Mouse (Mus musculus): Measurements from ENCODE around the gene Camk2d.
A peak's percentile ranks its signal among the peaks of the same experiment; 100 is the strongest.

Camk2d gene

DNA sequence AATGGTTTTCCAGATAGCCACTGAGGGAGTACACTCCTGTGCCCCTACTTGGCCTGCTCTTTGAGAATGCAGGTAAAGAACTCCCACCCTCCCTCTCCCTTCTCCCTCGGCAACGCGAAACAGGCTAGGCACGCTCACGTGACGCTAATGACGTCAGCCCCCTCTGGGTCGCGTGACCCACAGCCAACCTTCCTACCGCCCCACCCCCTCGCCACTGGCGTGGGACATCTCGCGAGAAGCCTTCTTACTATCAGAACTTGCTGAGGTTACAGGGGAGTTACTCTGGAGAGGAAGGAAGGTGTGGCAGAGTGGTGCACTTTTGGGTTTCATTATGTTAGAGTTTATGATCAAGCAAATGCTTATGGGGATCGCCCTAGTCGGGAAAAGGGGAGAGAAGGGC is at the start of gene Camk2d:
Camk2d (plus strand) TSS at position 217 of the 400 bp plus-strand sequence.
- DNase-seq (ENCODE audit: low read depth, low spot score) = peak; percentile 92

DNA sequence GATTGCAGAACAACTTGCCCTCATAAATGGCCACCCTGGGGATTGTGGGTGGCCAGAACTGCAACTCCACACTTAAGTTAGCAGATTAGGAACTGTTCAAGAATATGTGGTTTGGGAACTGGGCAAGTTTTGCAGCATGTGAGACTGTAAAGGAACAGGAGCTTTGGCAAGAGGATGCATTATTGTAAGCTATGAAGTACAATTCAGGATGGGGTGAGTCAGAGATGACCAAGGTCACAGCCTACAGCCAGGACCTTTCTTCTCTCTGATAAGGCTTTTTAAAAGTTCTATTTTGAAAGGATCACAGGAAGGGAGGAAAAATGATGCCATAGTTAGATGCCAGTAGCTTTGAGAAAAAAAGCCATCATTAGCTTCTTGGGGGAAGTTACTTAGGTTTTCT is 48.2 kb upstream of the Camk2d start:
- no peak for DNase-seq (ENCODE audit: low read depth, low spot score)

DNA sequence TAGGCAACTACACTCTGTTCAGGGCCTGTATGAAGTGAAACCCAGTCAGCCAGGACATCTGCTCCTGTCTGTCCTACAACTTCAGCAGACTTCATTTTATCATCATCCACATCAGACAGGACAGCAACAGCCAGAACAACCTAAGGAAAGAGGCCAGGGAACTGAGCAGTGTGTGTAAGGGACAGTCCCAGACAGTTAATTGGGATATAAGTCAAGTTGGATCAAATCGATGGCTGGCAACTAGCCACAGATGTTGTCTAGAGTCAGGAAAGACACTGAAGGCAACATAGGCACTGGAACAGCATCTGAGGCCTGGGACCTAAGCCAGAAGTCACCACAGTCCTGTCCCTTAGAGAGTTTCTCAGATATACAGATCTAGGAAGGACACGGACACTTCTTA is 32.5 kb upstream of the Camk2d start:
- no peak for DNase-seq (ENCODE audit: low read depth, low spot score)

DNA sequence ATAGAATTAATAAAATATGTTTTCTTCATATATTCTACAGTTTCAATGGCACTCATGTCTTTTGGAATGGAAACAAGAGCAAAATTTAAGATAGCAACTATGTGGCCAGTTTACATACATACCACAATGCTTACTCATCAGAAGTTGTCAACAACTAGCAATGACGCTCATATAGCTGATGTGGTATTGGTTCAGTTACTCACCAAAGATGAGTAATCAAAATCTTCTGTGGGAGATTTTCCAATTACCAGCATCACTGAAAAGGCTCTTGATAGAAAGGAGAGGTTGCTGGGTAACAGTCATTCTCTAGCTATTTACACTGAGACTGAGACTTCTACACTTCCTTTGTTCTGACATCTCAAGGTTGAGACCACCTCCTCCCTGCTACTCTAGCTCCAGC is 25.5 kb upstream of the Camk2d start:
- no peak for DNase-seq (ENCODE audit: low read depth, low spot score)

GRCm38 (mm10) chr3:126572915-126573314 is 23.2 kb upstream of the Camk2d start:
- no peak for DNase-seq (ENCODE audit: low read depth, low spot score)

GRCm38 (mm10) chr3:126575927-126576326 is 20.2 kb upstream of the Camk2d start:
- peak; percentile 14 for DNase-seq (ENCODE audit: low read depth, low spot score)

GRCm38 (mm10) chr3:126586134-126586533 is 10.0 kb upstream of the Camk2d start:
- DNase-seq (ENCODE audit: low read depth, low spot score) = no peak

- no peak for DNase-seq (ENCODE audit: low read depth, low spot score)
These were observed 8.6 kb upstream of the Camk2d start for GRCm38 (mm10) chr3:126587477-126587876.

- DNase-seq (ENCODE audit: low read depth, low spot score) = no peak
These were observed 6.5 kb upstream of the Camk2d start for GRCm38 (mm10) chr3:126589556-126589955.

- no peak for DNase-seq (ENCODE audit: low read depth, low spot score)
These were observed 646 bp upstream of the Camk2d start for GRCm38 (mm10) chr3:126595456-126595855.

- DNase-seq (ENCODE audit: low read depth, low spot score) = peak; percentile 77
These were observed 524 bp downstream of the Camk2d start for GRCm38 (mm10) chr3:126596491-126597160.

DNA sequence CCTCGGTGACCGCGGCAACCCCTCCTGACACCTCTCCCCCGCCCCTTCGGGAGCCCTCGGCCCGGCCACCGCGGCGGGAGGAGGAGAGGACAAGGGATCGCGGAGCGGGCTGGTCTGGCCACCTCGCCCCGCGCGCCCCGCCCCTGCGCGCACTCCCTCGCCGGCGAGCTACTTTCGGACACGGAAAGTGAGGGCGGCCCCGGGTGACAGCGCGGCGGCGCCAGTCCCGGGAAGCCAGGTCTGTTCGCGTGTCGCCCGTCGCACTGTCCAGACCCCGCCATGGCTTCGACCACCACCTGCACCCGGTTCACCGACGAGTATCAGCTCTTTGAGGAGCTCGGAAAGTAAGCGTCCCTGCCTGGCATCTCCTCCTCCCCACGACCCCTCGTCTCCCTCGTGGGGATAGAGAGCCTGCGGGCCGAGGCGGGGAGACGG is 1.1 kb downstream of the Camk2d start:
- peak; percentile 73 for DNase-seq (ENCODE audit: low read depth, low spot score)

DNA sequence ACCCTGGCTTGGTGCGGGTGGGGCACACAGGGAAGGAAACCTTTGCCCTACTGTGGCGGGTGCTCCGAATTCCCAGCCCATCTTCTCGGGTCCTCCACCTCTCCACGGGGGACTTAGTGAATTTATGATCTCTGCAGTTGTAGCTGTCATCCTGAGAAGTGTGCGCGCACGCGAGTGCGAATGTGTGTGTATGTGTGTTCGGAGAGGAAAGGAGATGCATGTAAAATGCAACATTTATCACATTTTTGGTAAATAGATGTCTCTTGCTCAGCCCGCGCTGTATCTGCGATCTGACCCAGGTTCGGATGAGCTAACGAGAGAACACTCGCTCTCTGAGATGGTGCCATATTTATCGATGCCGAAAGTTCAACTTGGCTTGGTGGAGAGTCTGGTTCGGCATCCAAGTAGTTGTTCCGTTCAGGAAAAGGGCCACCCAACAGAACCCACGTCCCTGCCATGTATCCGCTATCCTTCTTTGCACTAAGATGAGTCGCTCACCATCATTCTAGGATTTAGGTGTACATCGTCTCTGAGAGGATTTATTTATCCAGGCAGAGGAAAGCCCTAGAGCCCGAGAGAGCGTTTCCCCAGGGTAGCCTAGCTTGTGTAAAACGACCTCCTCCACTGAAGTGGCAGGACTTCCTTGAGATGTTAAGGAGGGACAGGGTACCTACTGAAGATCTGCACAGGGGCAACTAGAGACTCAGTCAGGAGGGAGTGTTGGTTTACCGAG is 1.7 kb downstream of the Camk2d start:
- DNase-seq (ENCODE audit: low read depth, low spot score) = peak; percentile 20

GRCm38 (mm10) chr3:126598329-126598676 is 2.2 kb downstream of the Camk2d start:
- no peak for DNase-seq (ENCODE audit: low read depth, low spot score)

GRCm38 (mm10) chr3:126598881-126599280 is 2.8 kb downstream of the Camk2d start:
- DNase-seq (ENCODE audit: low read depth, low spot score) = no peak

GRCm38 (mm10) chr3:126599335-126599734 is 3.2 kb downstream of the Camk2d start:
- DNase-seq (ENCODE audit: low read depth, low spot score) = no peak

DNA sequence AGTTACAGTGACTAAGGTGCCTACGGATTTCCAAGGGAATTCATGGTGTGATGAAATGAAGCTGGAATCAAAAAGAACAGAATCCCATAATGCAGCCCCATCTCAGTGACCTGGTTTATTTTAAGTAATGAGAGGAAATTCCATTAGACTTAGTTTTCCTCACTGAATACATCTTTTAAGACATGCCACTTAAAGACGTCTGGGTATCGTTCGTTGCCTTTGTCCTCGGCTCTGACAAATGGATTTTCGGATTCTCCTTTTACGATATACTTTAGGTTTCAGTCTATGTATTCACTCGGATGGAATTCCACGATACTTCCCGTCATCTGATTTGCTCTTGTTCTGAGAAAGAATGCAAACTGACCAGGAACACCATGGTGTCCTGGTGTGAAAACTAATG is 3.8 kb downstream of the Camk2d start:
- DNase-seq (ENCODE audit: low read depth, low spot score) = no peak

DNA sequence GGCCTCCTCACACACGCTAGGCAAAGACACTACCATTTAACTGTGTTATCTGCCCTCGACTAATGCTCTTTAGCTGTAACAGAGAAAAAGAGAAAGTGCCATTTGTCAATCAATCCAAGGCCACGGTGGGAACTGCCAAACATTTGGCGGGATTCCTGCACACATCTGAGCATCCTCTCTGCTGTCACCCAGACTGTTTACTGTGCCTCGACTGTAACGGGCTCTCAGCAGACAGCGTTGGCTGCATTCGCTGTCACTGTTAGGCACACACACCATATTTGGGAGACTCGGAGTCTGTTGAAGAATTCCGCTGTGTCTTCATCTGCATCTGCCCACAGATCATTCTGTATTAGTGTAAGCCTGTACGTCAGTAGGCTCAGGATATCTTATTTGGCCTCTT is 6.7 kb downstream of the Camk2d start:
- DNase-seq (ENCODE audit: low read depth, low spot score) = no peak

- DNase-seq (ENCODE audit: low read depth, low spot score) = no peak
These were observed 8.7 kb downstream of the Camk2d start for GRCm38 (mm10) chr3:126604656-126605434.

- DNase-seq (ENCODE audit: low read depth, low spot score) = no peak
These were observed 13.2 kb downstream of the Camk2d start for GRCm38 (mm10) chr3:126609310-126609709.

GRCm38 (mm10) chr3:126609795-126610451 is 13.8 kb downstream of the Camk2d start:
- DNase-seq (ENCODE audit: low read depth, low spot score) = no peak

DNA sequence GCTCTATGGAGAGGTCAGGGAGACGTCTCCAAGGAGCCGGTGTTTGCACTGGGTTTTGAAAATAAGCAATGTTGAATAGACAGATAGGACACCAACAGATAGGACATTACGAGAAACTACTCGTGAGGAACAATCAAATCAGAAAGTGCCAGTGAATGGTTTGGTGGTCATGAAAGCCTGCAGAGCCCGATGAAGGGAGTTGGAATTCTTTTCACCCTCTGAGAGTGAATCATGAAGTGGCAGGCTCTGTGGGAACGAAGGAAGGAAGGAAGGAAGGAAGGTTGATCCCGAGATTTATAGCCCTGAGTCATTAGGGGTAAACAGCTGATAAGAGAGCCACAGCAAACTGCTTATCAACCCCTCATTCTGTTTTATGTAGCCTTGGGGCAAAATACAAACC is 15.5 kb downstream of the Camk2d start:
- no peak for DNase-seq (ENCODE audit: low read depth, low spot score)

Data from retina, postnatal 7 days (tissue).